7 mouse cellular contexts compared by ENCODE assay signal in genomic region chr5:119193699-119194681, GRCm38 (mm10).
DNase-seq lines count a peak whose midpoint lies in the region; ATAC-seq and TF ChIP-seq lines count a peak whose summit lies in the region.

No protein-coding gene starts in this region.

- no peak overlapping the region for H3K4me3 ChIP-seq in kidney, embryonic 16.5 days (ENCODE audit: low read length)
- H3K4me3 ChIP-seq in gastrocnemius, adult 2 months: no peak overlapping the region
- H3K4me3 ChIP-seq in forebrain, postnatal 0 days (ENCODE audit: low read depth, low read length): no peak overlapping the region

- no peak for ATAC-seq in kidney, embryonic 16.5 days (ENCODE audit: low FRiP score, low TSS enrichment)
- ATAC-seq in forebrain, postnatal 0 days: no peak

- no peak overlapping the region for H3K9ac ChIP-seq in kidney, embryonic 16.5 days (replicated peaks; ENCODE audit: low read length)
- no peak overlapping the region for H3K9ac ChIP-seq in forebrain, postnatal 0 days

- 49% methylated on average over 21 of the region's 21 CpGs for WGBS in kidney, embryonic 16.5 days
- WGBS in forebrain, postnatal 0 days: 66% methylated on average over 21 of the region's 21 CpGs

- no peaks in the 10 kb centered on the region for H3K27me3 ChIP-seq in kidney, embryonic 16.5 days (ENCODE audit: insufficient read depth, low read length)
- no peaks in the 10 kb centered on the region for H3K27me3 ChIP-seq in forebrain, postnatal 0 days (ENCODE audit: insufficient read depth, low read length)

- H3K36me3 ChIP-seq in kidney, embryonic 16.5 days (ENCODE audit: insufficient read depth, low read length): no peaks in the 10 kb centered on the region
- H3K36me3 ChIP-seq in forebrain, postnatal 0 days (ENCODE audit: insufficient read depth): no peaks in the 10 kb centered on the region

- H3K4me2 ChIP-seq in kidney, embryonic 16.5 days (replicated peaks; ENCODE audit: low read depth, low read length): no peak overlapping the region
- H3K4me2 ChIP-seq in forebrain, postnatal 0 days (ENCODE audit: low read depth): no peak overlapping the region

- no peak overlapping the region for H3K27ac ChIP-seq in kidney, embryonic 16.5 days (ENCODE audit: low read length)
- H3K27ac ChIP-seq in gastrocnemius, adult 2 months: peak overlapping the region; percentile 49; the same call in 1 of the 2 replicates
- no peak overlapping the region for H3K27ac ChIP-seq in forebrain, postnatal 0 days (ENCODE audit: low read depth, low read length)

- peak; percentile 9 for DNase-seq in kidney, adult 11 months
- DNase-seq in ZHBTc4 (ENCODE audit: low read depth, low spot score): peak; percentile 21
- peak; percentile 55 for DNase-seq in gastrocnemius, adult 2 months
- peak; percentile 32 for DNase-seq in kidney, postnatal 14 days
- no peak for DNase-seq in right cerebral cortex, postnatal 4 days
- no peak for DNase-seq in forebrain, postnatal 0 days

- no peak for TF ChIP-seq CTCF in gastrocnemius, adult 2 months (IDR thresholded peaks at IDR 0.05)
- TF ChIP-seq CTCF in forebrain, postnatal 0 days (IDR thresholded peaks at IDR 0.05; ENCODE audit: low read depth): no peak

- intact Hi-C loops in gastrocnemius, adult 2 months (cut with DNase I): no loop called here

- no peaks in the 10 kb centered on the region for H3K9me3 ChIP-seq in kidney, embryonic 16.5 days (ENCODE audit: low read length)
- no peaks in the 10 kb centered on the region for H3K9me3 ChIP-seq in forebrain, postnatal 0 days (ENCODE audit: low read length)

- H3K4me1 ChIP-seq in kidney, embryonic 16.5 days (ENCODE audit: insufficient read depth, low read length): peaks cover 10% of the 10 kb centered on the region
- no peaks in the 10 kb centered on the region for H3K4me1 ChIP-seq in forebrain, postnatal 0 days (ENCODE audit: insufficient read depth)

Comparison
In these comparisons a context has a peak if more than half of its experiments do, and no peak if none do; other contexts are left out.
1. DNase-seq: peak in kidney, adult 11 months (single experiment), ZHBTc4 (single experiment), gastrocnemius, adult 2 months (single experiment) and kidney, postnatal 14 days (single experiment); none in right cerebral cortex, postnatal 4 days (single experiment) and forebrain, postnatal 0 days (single experiment).